Mouse (Mus musculus) intestine, embryonic 14.5 days (tissue): ENCODE measurements around the gene Otoa. TPM values are rescaled to one million over a fixed set of nuclear protein-coding genes. Genes with fewer than 3 reads are reported as not detected.

Source experiments
- ATAC-seq: fragments of 200-750 bp; cut with Nextera tagmentation; replicated peaks from 2 replicates; pipeline ENCODE4 v1.8.0; 2017; ENCODE audit warnings: low read depth, moderate number of reproducible peaks, moderate TSS enrichment, moderate library complexity; ENCODE audit not compliant: low FRiP score, low TSS enrichment
- DNase-seq: peaks from one replicate; pipeline ENCODE4 v3.0.0-alpha.2; 2018; ENCODE audit warnings: low spot score
- H3K27ac ChIP-seq: fragments of 300-500 bp; sonication (generic); 2 replicates; pipeline ENCODE4 v1.5.1; 2014; ENCODE audit warnings: low read depth, mild to moderate bottlenecking, control low read depth
- H3K27me3 ChIP-seq: fragments of 300-500 bp; sonication (generic); replicated peaks from 2 replicates; pipeline ENCODE4 v1.6.1; 2014; ENCODE audit warnings: low read length, control low read depth; ENCODE audit not compliant: control insufficient read depth, insufficient read depth
- H3K36me3 ChIP-seq: fragments of 300-500 bp; sonication (generic); 2 replicates; pipeline ENCODE4 v1.6.1; 2014; ENCODE audit warnings: low read length, control low read depth; ENCODE audit not compliant: control insufficient read depth, insufficient read depth
- H3K4me1 ChIP-seq: fragments of 300-500 bp; sonication (generic); replicated peaks from 2 replicates; pipeline ENCODE4 v1.6.1; 2014; ENCODE audit warnings: low read length, control low read depth, mixed read lengths; ENCODE audit not compliant: control insufficient read depth, insufficient read depth
- H3K4me2 ChIP-seq: fragments of 300-500 bp; sonication (generic); 2 replicates; pipeline ENCODE4 v1.6.1; 2014; ENCODE audit warnings: low read length
- H3K4me3 ChIP-seq: fragments of 300-500 bp; sonication (generic); 2 replicates; pipeline ENCODE4 v1.5.1; 2014; ENCODE audit warnings: low read depth, low read length, control low read depth, mixed read lengths
- H3K9ac ChIP-seq: fragments of 300-500 bp; sonication (generic); 2 replicates; pipeline ENCODE4 v1.6.1; 2014; ENCODE audit warnings: mild to moderate bottlenecking, low read length
- H3K9me3 ChIP-seq: fragments of 300-500 bp; sonication (generic); 2 replicates; pipeline ENCODE4 v1.6.1; 2016; ENCODE audit warnings: low read length, control low read depth; ENCODE audit not compliant: control insufficient read depth
- WGBS: fragments of 180-500 bp; shearing (Covaris S2); extraction: QIAGEN DNeasy Blood & Tissue Kit; methylation state at CpG from one replicate; pipeline ENCODE4 v1.1.7; 2014; 5-methylcytosine and 5-hydroxymethylcytosine counted together
- polyA plus RNA-seq: library from polyadenylated mRNA; unstranded; fragments of >200 nt; fragmentation: Nextera tagmentation; extraction: Ambion mirVana; gene quantifications from 2 replicates; pipeline ENCODE4 v1.2.1, GENCODE M21; 2014

Gene Otoa
- polyA plus RNA-seq, 1 experiment from 2014 or later = 0.11 TPM

- Histone ChIP-seq H3K9ac (no peak within 1 kb of the TSS), H3K4me3 (no peak within 1 kb of the TSS), H3K27me3 (no peaks in the 10 kb centered on the region), H3K4me1 (no peaks in the 10 kb centered on the region), H3K4me2 (no peak within 1 kb of the TSS), H3K36me3 (peaks cover 71% of the 10 kb centered on the region), H3K27ac (no peak within 1 kb of the TSS), H3K9me3 (no peaks in the 10 kb centered on the region)
- no peak for ATAC-seq
- no peak for DNase-seq
- WGBS = 55% methylated on average over 11 of the region's 11 CpGs
Observed at GRCm38 (mm10) chr7:121074281-121074680, 7.2 kb upstream of the Otoa start, which contains the start of gene Igsf6. Igsf6 (minus strand) TSS chr7:121074572.

GRCm38 (mm10) chr7:121074801-121075400 is 6.5 kb upstream of the Otoa start:
- peaks cover 67% of the 10 kb centered on the region for H3K36me3 ChIP-seq
- no peak overlapping the region for H3K4me3 ChIP-seq
- H3K27ac ChIP-seq = no peak overlapping the region
- H3K4me2 ChIP-seq = no peak overlapping the region
- ATAC-seq = no peak
- 86% methylated on average over 6 of the region's 6 CpGs for WGBS
- DNase-seq = no peak
- no peaks in the 10 kb centered on the region for H3K4me1 ChIP-seq
- no peaks in the 10 kb centered on the region for H3K9me3 ChIP-seq
- H3K27me3 ChIP-seq = no peaks in the 10 kb centered on the region
- no peak overlapping the region for H3K9ac ChIP-seq

GRCm38 (mm10) chr7:121075416-121075815 is 6.0 kb upstream of the Otoa start:
- Histone ChIP-seq H3K9ac (no peak overlapping the region), H3K9me3 (no peaks in the 10 kb centered on the region), H3K4me2 (no peak overlapping the region), H3K4me1 (no peaks in the 10 kb centered on the region), H3K4me3 (no peak overlapping the region), H3K27me3 (no peaks in the 10 kb centered on the region), H3K36me3 (peaks cover 62% of the 10 kb centered on the region), H3K27ac (no peak overlapping the region)
- WGBS = 82% methylated on average over 5 of the region's 5 CpGs
- DNase-seq = no peak
- ATAC-seq = no peak

- Histone ChIP-seq H3K27ac (no peak overlapping the region), H3K36me3 (peaks cover 43% of the 10 kb centered on the region), H3K4me1 (no peaks in the 10 kb centered on the region), H3K9me3 (no peaks in the 10 kb centered on the region), H3K9ac (no peak overlapping the region), H3K27me3 (no peaks in the 10 kb centered on the region), H3K4me3 (no peak overlapping the region), H3K4me2 (no peak overlapping the region)
- DNase-seq (no peak), ATAC-seq (no peak)
- 91% methylated on average over 6 of the region's 6 CpGs for WGBS
Observed at GRCm38 (mm10) chr7:121077311-121077710, 4.1 kb upstream of the Otoa start.

GRCm38 (mm10) chr7:121077829-121078228 is 3.6 kb upstream of the Otoa start:
- no peak overlapping the region for H3K4me2 ChIP-seq
- 31% methylated on average over 5 of the region's 5 CpGs for WGBS
- DNase-seq (peak; percentile 65), ATAC-seq (peak; percentile 73; the same call in 1 of the 2 replicates)
- H3K27me3 ChIP-seq = no peaks in the 10 kb centered on the region
- peaks cover 42% of the 10 kb centered on the region for H3K36me3 ChIP-seq
- H3K4me3 ChIP-seq = no peak overlapping the region
- no peak overlapping the region for H3K27ac ChIP-seq
- H3K9me3 ChIP-seq = no peaks in the 10 kb centered on the region
- no peak overlapping the region for H3K9ac ChIP-seq
- H3K4me1 ChIP-seq = no peaks in the 10 kb centered on the region

GRCm38 (mm10) chr7:121081816-121082215 is 366 bp downstream of the Otoa start:
- H3K36me3 ChIP-seq = peaks cover 20% of the 10 kb centered on the region
- H3K27ac ChIP-seq = no peak overlapping the region
- H3K4me1 ChIP-seq = no peaks in the 10 kb centered on the region
- H3K9me3 ChIP-seq = no peaks in the 10 kb centered on the region
- H3K4me3 ChIP-seq = no peak overlapping the region
- no peaks in the 10 kb centered on the region for H3K27me3 ChIP-seq
- DNase-seq (no peak), ATAC-seq (no peak)
- H3K9ac ChIP-seq = no peak overlapping the region
- WGBS = 73% methylated on average over 2 of the region's 2 CpGs
- no peak overlapping the region for H3K4me2 ChIP-seq

- H3K4me2 ChIP-seq = no peak overlapping the region
- no peaks in the 10 kb centered on the region for H3K9me3 ChIP-seq
- no peak for ATAC-seq
- no peaks in the 10 kb centered on the region for H3K27me3 ChIP-seq
- no peak overlapping the region for H3K4me3 ChIP-seq
- no peak overlapping the region for H3K27ac ChIP-seq
- H3K4me1 ChIP-seq = no peaks in the 10 kb centered on the region
- 66% methylated on average over 9 of the region's 9 CpGs for WGBS
- peaks cover 8% of the 10 kb centered on the region for H3K36me3 ChIP-seq
- no peak overlapping the region for H3K9ac ChIP-seq
- DNase-seq = no peak
Observed at GRCm38 (mm10) chr7:121082949-121083513, 1.6 kb downstream of the Otoa start.

- no peak overlapping the region for H3K27ac ChIP-seq
- ATAC-seq (no peak), DNase-seq (no peak)
- no peaks in the 10 kb centered on the region for H3K9me3 ChIP-seq
- H3K4me1 ChIP-seq = no peaks in the 10 kb centered on the region
- no peak overlapping the region for H3K4me2 ChIP-seq
- no peaks in the 10 kb centered on the region for H3K36me3 ChIP-seq
- WGBS = 60% methylated on average over 8 of the region's 8 CpGs
- no peaks in the 10 kb centered on the region for H3K27me3 ChIP-seq
- H3K9ac ChIP-seq = no peak overlapping the region
- no peak overlapping the region for H3K4me3 ChIP-seq
Observed at GRCm38 (mm10) chr7:121084840-121085453, 3.5 kb downstream of the Otoa start.

GRCm38 (mm10) chr7:121085500-121085899 is 4.0 kb downstream of the Otoa start:
- no peaks in the 10 kb centered on the region for H3K36me3 ChIP-seq
- H3K27ac ChIP-seq = no peak overlapping the region
- WGBS = 30% methylated on average over 4 of the region's 4 CpGs
- H3K4me1 ChIP-seq = no peaks in the 10 kb centered on the region
- H3K4me3 ChIP-seq = no peak overlapping the region
- H3K27me3 ChIP-seq = no peaks in the 10 kb centered on the region
- H3K9me3 ChIP-seq = no peaks in the 10 kb centered on the region
- no peak overlapping the region for H3K4me2 ChIP-seq
- H3K9ac ChIP-seq = no peak overlapping the region
- no peak for ATAC-seq
- DNase-seq = no peak
